Comparison of ENCODE assay signal across 19 mouse cellular contexts in the genomic region with DNA sequence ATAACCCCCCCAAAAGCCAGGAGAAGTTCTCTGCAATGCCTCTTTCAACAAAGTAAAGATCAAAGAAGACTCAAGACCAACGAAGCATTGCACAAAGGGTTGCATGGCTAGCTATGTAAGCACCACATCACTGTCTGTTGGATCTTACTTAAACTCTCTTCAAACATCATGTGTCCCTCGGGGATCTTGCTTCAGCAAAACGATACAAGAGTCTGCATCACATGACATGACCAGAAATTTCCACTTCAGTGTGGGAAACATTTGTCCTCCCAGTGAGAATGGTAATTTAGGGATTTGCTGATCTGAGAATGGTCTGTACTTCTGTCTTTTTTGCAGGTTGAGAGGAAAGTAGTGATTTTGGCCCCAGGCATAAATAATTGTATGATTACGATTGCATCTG.
DNase-seq lines count a peak whose midpoint lies in the region; ATAC-seq and TF ChIP-seq lines count a peak whose summit lies in the region.
"Had no signal": no experiment of that assay in that cellular context is flagged by ENCODE, and none has a peak within 500 bp of the region (broad histone marks: within the 10 kb centered on the region; RNA-seq: fewer than 3 reads in every experiment).

No protein-coding gene starts in this region.

- no peak overlapping the region for H3K4me2 ChIP-seq in embryonic facial prominence, embryonic 14.5 days (ENCODE audit: low read depth, low read length)
- H3K4me2 ChIP-seq: forebrain, embryonic 15.5 days; heart, embryonic 11.5 days; hindbrain, embryonic 13.5 days; intestine, embryonic 15.5 days had no signal

- no peak for TF ChIP-seq POLR2A in brain, embryonic 14.5 days (IDR thresholded peaks at IDR 0.05; ENCODE audit: borderline replicate concordance, extremely low read depth, insufficient read depth, insufficient read length, poor library complexity, severe bottlenecking)

- no peaks in the 10 kb centered on the region for H3K4me1 ChIP-seq in embryonic facial prominence, embryonic 14.5 days (ENCODE audit: control insufficient read depth, insufficient read depth, low read length)
- H3K4me1 ChIP-seq in embryonic facial prominence, embryonic 10.5 days, result peaks cover 27% of the 10 kb centered on the region
- no peaks in the 10 kb centered on the region for H3K4me1 ChIP-seq in heart, embryonic 10.5 days
- H3K4me1 ChIP-seq: forebrain, embryonic 15.5 days; hindbrain, embryonic 13.5 days; intestine, embryonic 15.5 days had no signal

- no peaks in the 10 kb centered on the region for H3K27me3 ChIP-seq in embryonic facial prominence, embryonic 14.5 days (replicated peaks; ENCODE audit: control insufficient read depth, insufficient read depth, low read length)
- H3K27me3 ChIP-seq in embryonic facial prominence, embryonic 10.5 days (replicated peaks; ENCODE audit: low read depth, poor library complexity, severe bottlenecking), result no peaks in the 10 kb centered on the region
- no peaks in the 10 kb centered on the region for H3K27me3 ChIP-seq in heart, embryonic 10.5 days (ENCODE audit: insufficient read depth, poor library complexity, severe bottlenecking)
- H3K27me3 ChIP-seq: CH12.LX; forebrain, embryonic 15.5 days; hindbrain, embryonic 13.5 days; intestine, embryonic 15.5 days had no signal

- peak; percentile 33 for DNase-seq in embryonic facial prominence, embryonic 14.5 days (ENCODE audit: low spot score)
- DNase-seq in embryonic facial prominence, embryonic 10.5 days (ENCODE audit: low spot score), result no peak
- peak; percentile 35 for DNase-seq in heart, adult 8-10 months (ENCODE audit: low spot score)
- DNase-seq in heart, embryonic 10.5 days (ENCODE audit: low spot score), result no peak
- DNase-seq in 3T3-L1 (ENCODE audit: low read depth, low spot score), result peak; percentile 28
- peak; percentile 31 for DNase-seq in brain, embryonic 14.5 days (ENCODE audit: low read depth)
- no peak for DNase-seq in cerebellum, postnatal 25 days
- DNase-seq: adrenal gland, adult 8-10 months; adrenal gland, postnatal 36 days; cerebellum, adult 11 months; cerebellum, adult 8-10 months; cerebellum, postnatal 14 days; gastrocnemius, postnatal 36 days; kidney, adult 18-20 months had no signal

- no peaks in the 10 kb centered on the region for H3K9me3 ChIP-seq in embryonic facial prominence, embryonic 14.5 days (ENCODE audit: control insufficient read depth, low read length)
- H3K9me3 ChIP-seq in embryonic facial prominence, embryonic 10.5 days, result no peaks in the 10 kb centered on the region
- H3K9me3 ChIP-seq in heart, embryonic 10.5 days, result no peaks in the 10 kb centered on the region
- H3K9me3 ChIP-seq: forebrain, embryonic 15.5 days; hindbrain, embryonic 13.5 days; intestine, embryonic 15.5 days had no signal

- TF ChIP-seq CTCF in brain, embryonic 14.5 days (IDR thresholded peaks at IDR 0.05; ENCODE audit: borderline replicate concordance, extremely low read depth, insufficient read depth, insufficient read length), result no peak

- H3K4me3 ChIP-seq in embryonic facial prominence, embryonic 14.5 days (ENCODE audit: low read depth, low read length), result no peak overlapping the region
- H3K4me3 ChIP-seq in embryonic facial prominence, embryonic 10.5 days, result no peak overlapping the region
- no peak overlapping the region for H3K4me3 ChIP-seq in heart, embryonic 10.5 days
- H3K4me3 ChIP-seq: forebrain, embryonic 15.5 days; hindbrain, embryonic 13.5 days; intestine, embryonic 15.5 days had no signal

- 48% methylated on average over 4 of the region's 4 CpGs for WGBS in embryonic facial prominence, embryonic 14.5 days
- WGBS in embryonic facial prominence, embryonic 10.5 days, result 69% methylated on average over 4 of the region's 4 CpGs
- WGBS in heart, embryonic 10.5 days, result 77% methylated on average over 4 of the region's 4 CpGs

- ATAC-seq in embryonic facial prominence, embryonic 14.5 days (ENCODE audit: low read depth), result no peak
- ATAC-seq: forebrain, embryonic 15.5 days; intestine, embryonic 15.5 days had no signal

- no peak overlapping the region for H3K9ac ChIP-seq in embryonic facial prominence, embryonic 14.5 days (ENCODE audit: low read depth, low read length)
- H3K9ac ChIP-seq: forebrain, embryonic 15.5 days; hindbrain, embryonic 13.5 days; intestine, embryonic 15.5 days had no signal

- H3K36me3 ChIP-seq in embryonic facial prominence, embryonic 14.5 days (ENCODE audit: control insufficient read depth, insufficient read depth, low read length), result no peaks in the 10 kb centered on the region
- H3K36me3 ChIP-seq in embryonic facial prominence, embryonic 10.5 days (replicated peaks), result no peaks in the 10 kb centered on the region
- H3K36me3 ChIP-seq in heart, embryonic 10.5 days, result no peaks in the 10 kb centered on the region
- H3K36me3 ChIP-seq: forebrain, embryonic 15.5 days; hindbrain, embryonic 13.5 days; intestine, embryonic 15.5 days had no signal

- H3K27ac ChIP-seq in embryonic facial prominence, embryonic 14.5 days (replicated peaks; ENCODE audit: low read depth, low read length), result no peak overlapping the region
- H3K27ac ChIP-seq in embryonic facial prominence, embryonic 10.5 days (replicated peaks), result no peak overlapping the region
- H3K27ac ChIP-seq in heart, embryonic 10.5 days, result no peak overlapping the region
- H3K27ac ChIP-seq: forebrain, embryonic 15.5 days; hindbrain, embryonic 13.5 days; intestine, embryonic 15.5 days had no signal

Comparison
In these comparisons a context has a peak if more than half of its experiments do, and no peak if none do; other contexts are left out.
1. DNase-seq: peak in embryonic facial prominence, embryonic 14.5 days (single experiment), heart, adult 8-10 months (single experiment), 3T3-L1 (single experiment) and brain, embryonic 14.5 days (single experiment); none in embryonic facial prominence, embryonic 10.5 days (single experiment), heart, embryonic 10.5 days (single experiment) and cerebellum, postnatal 25 days (0 of 2).